Comparison of ENCODE assay signal across 9 mouse cellular contexts in the genomic region with DNA sequence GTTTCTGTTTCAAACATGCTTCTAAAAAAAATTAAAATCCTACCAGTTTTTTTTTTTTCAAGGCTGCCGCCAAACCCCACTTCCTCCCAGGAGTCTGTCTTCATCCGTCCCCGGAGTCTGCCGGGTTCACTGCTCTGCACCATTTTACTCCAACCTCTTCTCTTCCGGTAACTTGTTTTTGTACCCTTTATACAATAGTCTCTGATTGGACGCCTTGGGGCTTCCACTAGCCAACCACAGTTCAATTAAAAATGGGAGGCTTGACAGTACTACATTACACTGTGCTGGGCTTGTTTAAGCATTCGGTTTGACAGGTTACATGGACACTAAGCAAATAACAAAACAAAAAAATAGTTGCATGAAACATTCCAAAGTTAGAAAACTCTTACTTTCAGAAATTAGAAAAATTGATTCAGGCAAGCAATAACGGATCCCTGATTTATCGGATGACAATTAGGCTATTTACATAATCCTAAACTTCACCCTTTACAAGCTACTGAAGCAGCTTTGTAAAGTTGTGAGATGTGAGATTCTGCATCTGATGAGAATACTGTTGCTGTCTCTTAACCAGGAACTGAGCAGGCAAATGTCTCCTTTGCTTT.
DNase-seq lines count a peak whose midpoint lies in the region; ATAC-seq and TF ChIP-seq lines count a peak whose summit lies in the region.
"Had no signal": no experiment of that assay in that cellular context is flagged by ENCODE, and none has a peak within 500 bp of the region (broad histone marks: within the 10 kb centered on the region; RNA-seq: fewer than 3 reads in every experiment).

No protein-coding gene starts in this region.

- peak overlapping the region; percentile 99 for H3K27ac ChIP-seq in CH12.LX (ENCODE audit: insufficient read depth, low read depth)
- H3K27ac ChIP-seq in forebrain, embryonic 15.5 days (replicated peaks), result no peak overlapping the region
- H3K27ac ChIP-seq: midbrain, embryonic 12.5 days had no signal

- WGBS in forebrain, embryonic 15.5 days, result 81% methylated on average over 9 of the region's 9 CpGs

- no peaks in the 10 kb centered on the region for H3K9me3 ChIP-seq in CH12.LX (replicated peaks; ENCODE audit: low read length)
- no peaks in the 10 kb centered on the region for H3K9me3 ChIP-seq in forebrain, embryonic 15.5 days
- H3K9me3 ChIP-seq: midbrain, embryonic 12.5 days had no signal

- dilution Hi-C loops in CH12.LX (cut with MboI; ENCODE audit: extremely low pct_ligation_motif_present, extremely low pct_unique_long_range_greater_than_20kb, low sequenced_read_pairs), result no loop called here

- ATAC-seq in erythroblast, adult 5-6 weeks (replicated peaks; ENCODE audit: low FRiP score, poor library complexity, severe bottlenecking), result peak; percentile 85
- ATAC-seq in forebrain, embryonic 15.5 days (replicated peaks), result no peak

- H3K4me3 ChIP-seq in CH12.LX (replicated peaks in 1 of 3; ENCODE audit: low read depth in 2 of 3, low read length in 2 of 3, poor library complexity in 1 of 3), result peak overlapping the region; percentile 62 to 98 (median 85)
- no peak overlapping the region for H3K4me3 ChIP-seq in forebrain, embryonic 15.5 days
- H3K4me3 ChIP-seq: midbrain, embryonic 12.5 days had no signal

- peaks cover 13% of the 10 kb centered on the region for H3K79me2 ChIP-seq in CH12.LX (replicated peaks; ENCODE audit: control insufficient read depth, extremely low read depth, insufficient read depth, poor library complexity, severe bottlenecking)

- peak; percentile 15 for DNase-seq in kidney, adult 9 months
- no peak for DNase-seq in kidney, adult 18-20 months
- peak; percentile 89 for DNase-seq in CH12.LX (ENCODE audit: extremely low read depth)
- DNase-seq in naive thymus-derived CD4-positive, alpha-beta T cell, adult 2 months (ENCODE audit: low read depth), result peak; percentile 68
- DNase-seq in right cerebral cortex, adult 18-20 months, result no peak
- no peak for DNase-seq in right cerebral cortex, postnatal 14 days

- no peak for TF ChIP-seq EP300 in CH12.LX (IDR thresholded peaks at IDR 0.05; ENCODE audit: low read length)

- in situ Hi-C loops in CH12.LX (cut with MboI; ENCODE audit: low pct_ligation_motif_present, low pct_unique_long_range_greater_than_20kb, low sequenced_read_pairs), result loop anchor here (5.0 to 25.0 kb wide), 4 partner anchors 126 to 409 kb away; a partner anchor contains a TSS

- peaks cover 4 to 38% of the 10 kb centered on the region in 2 experiments; a peak in 3 of 4 replicates for H3K4me1 ChIP-seq in CH12.LX (ENCODE audit: control insufficient read depth in 1 of 2, insufficient read depth in 2 of 2)
- no peaks in the 10 kb centered on the region for H3K4me1 ChIP-seq in forebrain, embryonic 15.5 days

- TF ChIP-seq POLR2A in CH12.LX (IDR thresholded peaks at IDR 0.05; ENCODE audit: low read depth, low read length), result peak; percentile 87

- H3K36me3 ChIP-seq in CH12.LX (replicated peaks in 1 of 2; ENCODE audit: control insufficient read depth in 1 of 2, insufficient read depth in 1 of 2, low read length in 1 of 2), result peaks cover 14 to 23% of the 10 kb centered on the region in 2 experiments
- no peaks in the 10 kb centered on the region for H3K36me3 ChIP-seq in forebrain, embryonic 15.5 days
- H3K36me3 ChIP-seq: midbrain, embryonic 12.5 days had no signal

- TF ChIP-seq RAD21 in CH12.LX (IDR thresholded peaks at IDR 0.05; ENCODE audit: low read depth, low read length), result no peak

- H3K9ac ChIP-seq in CH12.LX (ENCODE audit: insufficient read depth, low read depth), result peak overlapping the region; percentile 100
- H3K9ac ChIP-seq in forebrain, embryonic 15.5 days (replicated peaks), result no peak overlapping the region
- H3K9ac ChIP-seq: midbrain, embryonic 12.5 days had no signal

- no peak for TF ChIP-seq CTCF in CH12.LX (conservative IDR thresholded peaks at IDR 0.05 in 1 of 2, IDR thresholded peaks at IDR 0.05 in 1 of 2; ENCODE audit: low read depth in 2 of 2, low read length in 2 of 2)

- peak overlapping the region; percentile 99 for H3K4me2 ChIP-seq in CH12.LX (ENCODE audit: insufficient read depth, low read depth, poor library complexity, severe bottlenecking)
- H3K4me2 ChIP-seq in forebrain, embryonic 15.5 days (replicated peaks), result no peak overlapping the region
- H3K4me2 ChIP-seq: midbrain, embryonic 12.5 days had no signal

- no peaks in the 10 kb centered on the region for H3K27me3 ChIP-seq in CH12.LX (replicated peaks)
- H3K27me3 ChIP-seq in forebrain, embryonic 15.5 days, result no peaks in the 10 kb centered on the region

TF ChIP-seq in CH12.LX, 34 proteins besides CTCF, POLR2A, EP300 and RAD21:
- TF ChIP-seq MXI1 (IDR thresholded peaks at IDR 0.05; ENCODE audit: low read depth, low read length) (peak; percentile 82), MAFK (IDR thresholded peaks at IDR 0.05; ENCODE audit: insufficient replicate concordance, low read length) (0 out of 2 replicates have a peak, but pooled peaks have one; percentile 14), SIN3A (IDR thresholded peaks at IDR 0.05; ENCODE audit: low read length) (peak; percentile 97), TCF12 (IDR thresholded peaks at IDR 0.05; ENCODE audit: low read depth, low read length) (peak; percentile 80), MAX (IDR thresholded peaks at IDR 0.05; ENCODE audit: low read length) (peak; percentile 75; the same call in 1 of the 2 replicates), IRF4 (IDR thresholded peaks at IDR 0.05; ENCODE audit: low read depth, low read length) (peak; percentile 19; the same call in 1 of the 2 replicates), MEF2A (IDR thresholded peaks at IDR 0.05; ENCODE audit: borderline replicate concordance, low read depth, low read length) (peak; percentile 39; the same call in 1 of the 2 replicates), PAX5 (IDR thresholded peaks at IDR 0.05; ENCODE audit: low read length) (no peak), USF2 (conservative IDR thresholded peaks at IDR 0.05; ENCODE audit: low read depth, low read length) (no peak), RCOR1 (conservative IDR thresholded peaks at IDR 0.05; ENCODE audit: low read depth, low read length) (no peak), GABPA (IDR thresholded peaks at IDR 0.05; ENCODE audit: insufficient replicate concordance, low read depth, low read length) (no peak), BHLHE40 (IDR thresholded peaks at IDR 0.05; ENCODE audit: low read depth, low read length) (no peak), TBP (conservative IDR thresholded peaks at IDR 0.05; ENCODE audit: low read depth, low read length) (peak; percentile 96), JUND (conservative IDR thresholded peaks at IDR 0.05; ENCODE audit: low read depth, low read length) (0 out of 2 replicates have a peak, but pooled peaks have one; percentile 28), E2F4 (IDR thresholded peaks at IDR 0.05; ENCODE audit: insufficient replicate concordance, low read depth, low read length) (no peak), NELFE (IDR thresholded peaks at IDR 0.05; ENCODE audit: low read depth, low read length) (peak; percentile 86), JUN (IDR thresholded peaks at IDR 0.05; ENCODE audit: insufficient read depth, low read depth, low read length) (no peak), CHD2 (IDR thresholded peaks at IDR 0.05; ENCODE audit: low read length) (peak; percentile 77), MYC (IDR thresholded peaks at IDR 0.05; ENCODE audit: low read depth, low read length) (no peak), NRF1 (IDR thresholded peaks at IDR 0.05; ENCODE audit: low read depth, low read length) (peak; percentile 42; the same call in 1 of the 2 replicates), MAZ (IDR thresholded peaks at IDR 0.05; ENCODE audit: low read depth, low read length) (peak; percentile 72), ETS1 (conservative IDR thresholded peaks at IDR 0.05; ENCODE audit: low read depth, low read length) (peak; percentile 48), HCFC1 (IDR thresholded peaks at IDR 0.05; ENCODE audit: low read depth, low read length) (peak; percentile 66), ZC3H11A (IDR thresholded peaks at IDR 0.05; ENCODE audit: low read depth, low read length) (no peak), KAT2A (IDR thresholded peaks at IDR 0.05; ENCODE audit: insufficient replicate concordance, low read length) (peak; percentile 66; the same call in 1 of the 2 replicates), CHD1 (IDR thresholded peaks at IDR 0.05; ENCODE audit: low read depth, low read length) (peak; percentile 56; the same call in 1 of the 2 replicates), ZNF384 (IDR thresholded peaks at IDR 0.05; ENCODE audit: low read depth, low read length) (peak; percentile 64), ZMIZ1 (IDR thresholded peaks at IDR 0.05; ENCODE audit: low read depth, low read length) (peak; percentile 91), ELF1 (IDR thresholded peaks at IDR 0.05; ENCODE audit: low read depth, low read length) (peak; percentile 86)
TF ChIP-seq in CH12.LX: peak in this region for 20.

Comparison
In these comparisons a context has a peak if more than half of its experiments do, and no peak if none do; other contexts are left out.
1. DNase-seq: peak in kidney, adult 9 months (single experiment), CH12.LX (single experiment) and naive thymus-derived CD4-positive, alpha-beta T cell, adult 2 months (single experiment); none in kidney, adult 18-20 months (single experiment), right cerebral cortex, adult 18-20 months (single experiment) and right cerebral cortex, postnatal 14 days (single experiment).